Mouse (Mus musculus) embryonic facial prominence, embryonic 11.5 days (tissue): ENCODE results near the gene Grb2. TPM values are rescaled to one million over a fixed set of nuclear protein-coding genes. Genes with fewer than 3 reads are reported as not detected.

Source experiments
- ATAC-seq: fragments of 200-750 bp; cut with Nextera tagmentation; replicated peaks from 2 replicates; pipeline ENCODE4 v1.8.0; 2017; ENCODE audit warnings: low read depth; ENCODE audit not compliant: insufficient number of reproducible peaks, low FRiP score, low TSS enrichment
- DNase-seq: peaks from one replicate; pipeline ENCODE4 v3.0.0-alpha.2; 2015; ENCODE audit warnings: low spot score
- H3K27ac ChIP-seq: fragments of 300-500 bp; sonication (generic); replicated peaks from 2 replicates; pipeline ENCODE4 v1.5.1; 2014; ENCODE audit warnings: mild to moderate bottlenecking, low read depth, low read length, control low read depth
- H3K27me3 ChIP-seq: fragments of 300-500 bp; sonication (generic); 2 replicates; pipeline ENCODE4 v1.6.1; 2014; ENCODE audit warnings: mild to moderate bottlenecking, low read length, moderate library complexity, mixed read lengths; ENCODE audit not compliant: control insufficient read depth, insufficient read depth
- H3K36me3 ChIP-seq: fragments of 300-500 bp; sonication (generic); replicated peaks from 2 replicates; pipeline ENCODE4 v1.6.1; 2014; ENCODE audit warnings: low read depth, mild to moderate bottlenecking, low read length, moderate library complexity, mixed read lengths; ENCODE audit not compliant: control insufficient read depth, insufficient read depth
- H3K4me1 ChIP-seq: fragments of 300-500 bp; sonication (generic); 2 replicates; pipeline ENCODE4 v1.6.1; 2014; ENCODE audit warnings: low read length, mixed read lengths; ENCODE audit not compliant: control insufficient read depth, insufficient read depth
- H3K4me2 ChIP-seq: fragments of 300-500 bp; sonication (generic); 2 replicates; pipeline ENCODE4 v1.6.1; 2014; ENCODE audit warnings: low read depth, mild to moderate bottlenecking, control low read depth, low read length, moderate library complexity
- H3K4me3 ChIP-seq: fragments of 300-500 bp; sonication (generic); 2 replicates; pipeline ENCODE4 v1.5.1; 2014; ENCODE audit warnings: low read depth, low read length, control low read depth
- H3K9ac ChIP-seq: fragments of 300-500 bp; sonication (generic); replicated peaks from 2 replicates; pipeline ENCODE4 v1.6.1; 2014; ENCODE audit warnings: mild to moderate bottlenecking, control low read depth, low read length
- H3K9me3 ChIP-seq: fragments of 300-500 bp; sonication (generic); replicated peaks from 2 replicates; pipeline ENCODE4 v1.6.1; 2016; ENCODE audit warnings: mild to moderate bottlenecking, low read length, inconsistent platforms, mixed read lengths; ENCODE audit not compliant: control insufficient read depth
- WGBS: fragments of 180-500 bp; shearing (Covaris S2); extraction: QIAGEN DNeasy Blood & Tissue Kit; methylation state at CpG from one replicate; pipeline ENCODE4 v1.1.7; 2014; 5-methylcytosine and 5-hydroxymethylcytosine counted together
- polyA plus RNA-seq: library from polyadenylated mRNA; unstranded; fragments of >200 nt; fragmentation: Nextera tagmentation; extraction: Ambion mirVana; gene quantifications from 2 replicates; pipeline ENCODE4 v1.2.1, GENCODE M21; 2014

The Grb2 gene
- polyA plus RNA-seq, 1 experiment from 2014 or later, result 61.8 TPM

GRCm38 (mm10) chr11:115717660-115718390, 9.4 kb upstream of the Grb2 start:
- no peak overlapping the region for H3K27ac ChIP-seq
- no peak overlapping the region for H3K4me2 ChIP-seq
- no peaks in the 10 kb centered on the region for H3K4me1 ChIP-seq
- no peak overlapping the region for H3K9ac ChIP-seq
- DNase-seq (no peak), ATAC-seq (no peak)
- H3K9me3 ChIP-seq, result no peaks in the 10 kb centered on the region
- no peak overlapping the region for H3K4me3 ChIP-seq
- WGBS, result 57% methylated on average over 8 of the region's 8 CpGs
- H3K36me3 ChIP-seq, result no peaks in the 10 kb centered on the region
- no peaks in the 10 kb centered on the region for H3K27me3 ChIP-seq

- Histone ChIP-seq H3K4me1 (no peaks in the 10 kb centered on the region), H3K9me3 (no peaks in the 10 kb centered on the region), H3K4me3 (no peak overlapping the region), H3K4me2 (no peak overlapping the region), H3K27me3 (no peaks in the 10 kb centered on the region), H3K9ac (no peak overlapping the region), H3K36me3 (no peaks in the 10 kb centered on the region), H3K27ac (no peak overlapping the region)
- WGBS, result 72% methylated on average over 15 of the region's 15 CpGs
- ATAC-seq, result no peak
- DNase-seq, result no peak
These were observed 8.3 kb upstream of the Grb2 start for GRCm38 (mm10) chr11:115716410-115717338.

- no peak overlapping the region for H3K27ac ChIP-seq
- ATAC-seq (no peak), DNase-seq (peak; percentile 67)
- WGBS, result 14% methylated on average over 6 of the region's 7 CpGs
- H3K36me3 ChIP-seq, result no peaks in the 10 kb centered on the region
- no peak overlapping the region for H3K9ac ChIP-seq
- H3K27me3 ChIP-seq, result no peaks in the 10 kb centered on the region
- no peak overlapping the region for H3K4me3 ChIP-seq
- no peaks in the 10 kb centered on the region for H3K9me3 ChIP-seq
- H3K4me1 ChIP-seq, result no peaks in the 10 kb centered on the region
- no peak overlapping the region for H3K4me2 ChIP-seq
These were observed 6.1 kb upstream of the Grb2 start for GRCm38 (mm10) chr11:115714491-115714890.

- ATAC-seq (no peak), DNase-seq (no peak)
- 94% methylated on average over 3 of the region's 3 CpGs for WGBS
- no peaks in the 10 kb centered on the region for H3K9me3 ChIP-seq
- H3K4me2 ChIP-seq, result no peak overlapping the region
- no peak overlapping the region for H3K4me3 ChIP-seq
- H3K36me3 ChIP-seq, result no peaks in the 10 kb centered on the region
- no peak overlapping the region for H3K9ac ChIP-seq
- no peaks in the 10 kb centered on the region for H3K27me3 ChIP-seq
- H3K27ac ChIP-seq, result no peak overlapping the region
- no peaks in the 10 kb centered on the region for H3K4me1 ChIP-seq
These were observed 5.0 kb upstream of the Grb2 start for GRCm38 (mm10) chr11:115713447-115713846.

- no peaks in the 10 kb centered on the region for H3K9me3 ChIP-seq
- no peaks in the 10 kb centered on the region for H3K27me3 ChIP-seq
- no peaks in the 10 kb centered on the region for H3K4me1 ChIP-seq
- DNase-seq, result no peak
- 83% methylated on average over 12 of the region's 12 CpGs for WGBS
- ATAC-seq, result no peak
- H3K9ac ChIP-seq, result no peak overlapping the region
- no peak overlapping the region for H3K27ac ChIP-seq
- no peak overlapping the region for H3K4me3 ChIP-seq
- H3K36me3 ChIP-seq, result no peaks in the 10 kb centered on the region
- no peak overlapping the region for H3K4me2 ChIP-seq
These were observed 4.4 kb upstream of the Grb2 start for GRCm38 (mm10) chr11:115712674-115713298.

- Histone ChIP-seq H3K4me1 (no peaks in the 10 kb centered on the region), H3K36me3 (no peaks in the 10 kb centered on the region), H3K4me2 (no peak overlapping the region), H3K4me3 (no peak overlapping the region), H3K9ac (no peak overlapping the region), H3K27ac (no peak overlapping the region), H3K9me3 (no peaks in the 10 kb centered on the region), H3K27me3 (no peaks in the 10 kb centered on the region)
- no peak for ATAC-seq
- DNase-seq, result no peak
- WGBS, result 59% methylated on average over 2 of the region's 2 CpGs
These were observed 3.9 kb upstream of the Grb2 start for GRCm38 (mm10) chr11:115712268-115712667.

GRCm38 (mm10) chr11:115711133-115711532, 2.7 kb upstream of the Grb2 start:
- WGBS, result 82% methylated on average over 9 of the region's 9 CpGs

More at GRCm38 (mm10) chr11:115711133-115711532, 2.7 kb upstream of the Grb2 start:
- no peak overlapping the region for H3K4me2 ChIP-seq
- H3K27me3 ChIP-seq, result no peaks in the 10 kb centered on the region
- H3K36me3 ChIP-seq, result no peaks in the 10 kb centered on the region
- ATAC-seq (no peak), DNase-seq (no peak)
- no peak overlapping the region for H3K27ac ChIP-seq
- H3K4me1 ChIP-seq, result no peaks in the 10 kb centered on the region
- no peaks in the 10 kb centered on the region for H3K9me3 ChIP-seq
- no peak overlapping the region for H3K4me3 ChIP-seq
- H3K9ac ChIP-seq, result no peak overlapping the region
